Mouse (Mus musculus) G1E-ER4 (cell line): ENCODE data around the gene Nrl. TPM values are rescaled to one million over a fixed set of nuclear protein-coding genes. Genes with fewer than 3 reads are reported as not detected.

Experiments
- GATA1 ChIP-seq: IDR thresholded peaks from one replicate; pipeline ENCODE4 v1.8.0; 2012; ENCODE audit warnings: low read length, inconsistent platforms
- polyA plus RNA-seq: library from polyadenylated mRNA; stranded (reverse); fragments of >175 nt; gene quantifications from 2 replicates; pipeline ENCODE4 v1.2.3, GENCODE M21; 2012

Gene Nrl
- polyA plus RNA-seq, 1 experiment, result not detected

DNA sequence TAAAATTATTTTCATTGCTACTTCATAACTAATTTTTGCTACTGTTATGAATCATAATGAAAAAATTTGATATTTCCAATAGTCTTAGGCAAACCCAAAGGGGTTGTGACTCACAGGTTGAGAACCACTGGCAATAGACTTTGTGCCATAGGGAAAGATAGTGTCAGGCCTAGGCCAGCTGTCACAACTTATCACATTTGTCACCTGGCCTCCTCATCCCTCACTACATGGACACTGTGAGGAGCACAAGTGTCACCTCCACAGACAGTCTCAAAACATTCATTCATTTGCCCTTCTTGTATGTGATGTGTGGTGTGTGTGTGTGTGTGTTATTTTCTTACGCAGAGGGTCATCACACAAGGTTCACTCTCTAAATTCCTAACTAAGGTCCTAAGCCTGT, 47.4 kb downstream of the Nrl start:
- no peak for TF ChIP-seq GATA1

DNA sequence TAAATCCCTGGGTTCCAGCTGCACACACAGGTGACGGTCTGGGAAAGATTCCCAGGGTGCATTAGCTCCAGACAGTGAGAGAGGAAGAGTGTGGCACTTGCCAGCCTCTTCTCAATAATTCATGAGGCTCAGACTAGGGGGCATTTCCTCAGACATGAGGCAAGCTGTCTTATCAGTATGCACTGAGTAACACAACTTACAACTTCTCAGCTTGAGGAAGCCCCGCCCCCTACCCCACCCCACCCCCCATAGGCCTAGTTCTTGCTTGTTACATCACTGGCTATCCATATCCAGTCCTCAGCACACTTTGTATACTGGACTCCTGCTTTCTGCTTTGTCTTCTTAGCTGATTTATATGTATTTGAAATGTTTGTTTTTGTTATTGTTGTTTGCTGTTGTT, 49.1 kb downstream of the Nrl start:
- no peak for TF ChIP-seq GATA1

DNA sequence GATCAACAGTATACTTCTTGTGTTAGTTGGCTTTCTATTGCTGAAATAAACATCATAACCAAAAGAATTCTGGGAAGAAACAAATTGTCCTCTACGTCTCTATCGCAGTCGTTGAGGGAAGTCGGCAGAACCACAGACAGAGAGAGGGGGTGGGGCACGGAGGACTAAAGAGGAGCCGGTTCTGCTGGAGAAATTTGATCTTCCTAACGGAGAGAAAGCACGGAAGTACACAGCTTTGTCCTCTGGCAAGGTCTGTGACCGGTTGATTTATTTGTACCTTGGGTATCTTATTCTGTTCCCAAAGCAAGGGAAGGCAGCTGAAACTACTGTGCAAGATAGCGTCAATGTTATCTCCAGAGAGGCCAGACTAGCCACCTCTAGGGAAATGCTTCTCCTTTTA, 54.0 kb downstream of the Nrl start:
- no peak for TF ChIP-seq GATA1

DNA sequence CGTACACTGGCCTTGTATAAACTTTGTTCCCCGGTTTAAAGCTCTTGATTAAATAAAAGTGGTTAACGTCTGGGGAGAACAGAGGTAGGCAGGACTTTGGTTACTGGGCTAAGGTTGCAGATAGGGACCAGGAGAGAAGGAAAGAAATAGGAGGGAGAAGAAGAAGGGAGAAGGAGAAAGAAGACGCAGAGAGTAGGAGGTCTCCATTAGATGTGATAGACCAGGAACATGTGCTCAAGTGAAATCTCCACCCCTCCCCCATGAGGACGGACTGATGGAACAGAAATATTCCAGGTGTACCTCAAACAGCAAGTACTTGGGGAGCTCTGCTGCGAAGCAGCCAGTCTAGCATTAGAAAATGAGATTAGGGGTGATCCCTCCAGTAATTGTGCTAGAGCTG, 55.0 kb downstream of the Nrl start:
- TF ChIP-seq GATA1, result no peak

DNA sequence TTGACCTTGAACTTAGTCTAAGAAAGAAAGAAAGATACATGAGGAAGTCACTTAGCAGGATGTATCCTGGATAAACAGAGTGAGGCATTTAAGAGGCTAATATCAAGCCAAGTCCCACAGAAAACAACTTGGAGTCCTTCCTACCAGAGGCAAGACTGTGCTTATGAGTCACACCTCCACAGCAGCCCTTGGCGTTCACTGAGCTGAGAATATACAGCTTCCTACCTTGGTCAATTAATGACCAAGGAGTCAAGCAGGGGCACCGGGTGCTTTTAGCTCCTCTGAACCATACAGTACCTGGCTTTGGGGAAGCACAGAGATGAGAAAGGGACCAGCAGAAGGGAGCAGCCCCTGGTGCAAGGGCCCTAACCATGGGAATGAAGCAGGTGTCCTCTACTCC, 55.7 kb downstream of the Nrl start:
- TF ChIP-seq GATA1, result no peak

Other genes starting within 250 kb of the Nrl start
- gene Dhrs4, start 46.2 kb downstream of the Nrl start, polyA plus RNA-seq, result 70.2 and 97.5 TPM in 2 replicates
- 5.7 and 6.3 TPM in 2 replicates for gene Carmil3, start 34.3 kb downstream of the Nrl start, polyA plus RNA-seq
- gene Cpne6, start 14.5 kb downstream of the Nrl start, polyA plus RNA-seq, result 0.09 TPM in 1 of 2 replicates, not detected in the other
- 36.2 and 48.8 TPM in 2 replicates for gene Pck2, start 15.3 kb upstream of the Nrl start, polyA plus RNA-seq
- 39.9 and 43.0 TPM in 2 replicates for gene Dcaf11, start 35.0 kb upstream of the Nrl start, polyA plus RNA-seq
- 0.41 TPM in 1 of 2 replicates, not detected in the other for gene A730061H03Rik, start 35.4 kb upstream of the Nrl start, polyA plus RNA-seq
- not detected in 2 replicates for gene Fitm1, start 50.6 kb upstream of the Nrl start, polyA plus RNA-seq
- gene Psme1, start 53.1 kb upstream of the Nrl start, polyA plus RNA-seq, result 110 and 154 TPM in 2 replicates
- gene Emc9, start 60.3 kb upstream of the Nrl start, polyA plus RNA-seq, result 21.8 and 22.3 TPM in 2 replicates
- 36.7 and 49.5 TPM in 2 replicates for gene Psme2, start 66.1 kb upstream of the Nrl start, polyA plus RNA-seq
- gene Rnf31, start 66.7 kb upstream of the Nrl start, polyA plus RNA-seq, result 27.7 and 31.5 TPM in 2 replicates
- 18.0 and 38.7 TPM in 2 replicates for gene Irf9, start 78.6 kb upstream of the Nrl start, polyA plus RNA-seq
- gene Rec8, start 93.1 kb upstream of the Nrl start, polyA plus RNA-seq, result 51.2 and 93.7 TPM in 2 replicates
- gene Ipo4, start 111.0 kb upstream of the Nrl start, polyA plus RNA-seq, result 50.5 and 123 TPM in 2 replicates
- 3.7 TPM in 1 of 2 replicates, not detected in the other for gene Gm49378, start 112.9 kb upstream of the Nrl start, polyA plus RNA-seq
- gene Tm9sf1, start 118.8 kb upstream of the Nrl start, polyA plus RNA-seq, result 14.7 and 17.9 TPM in 2 replicates
- 0.24 TPM in 2 replicates for gene Tssk4, start 125.2 kb upstream of the Nrl start, polyA plus RNA-seq
- gene Mdp1, start 135.5 kb upstream of the Nrl start, polyA plus RNA-seq, result 13.0 and 22.6 TPM in 2 replicates
- gene Gmpr2, start 147.0 kb upstream of the Nrl start, polyA plus RNA-seq, result 24.5 and 33.3 TPM in 2 replicates
- 115 and 142 TPM in 2 replicates for gene Nedd8, start 147.1 kb upstream of the Nrl start, polyA plus RNA-seq
- gene Tinf2, start 156.8 kb upstream of the Nrl start, polyA plus RNA-seq, result 44.5 and 52.2 TPM in 2 replicates
- 7.5 and 9.0 TPM in 2 replicates for gene Tgm1, start 188.9 kb upstream of the Nrl start, polyA plus RNA-seq
- gene Rabggta, start 197.3 kb upstream of the Nrl start, polyA plus RNA-seq, result 19.2 and 26.8 TPM in 2 replicates
- gene Dhrs1, start 220.7 kb upstream of the Nrl start, polyA plus RNA-seq, result 2.0 and 3.8 TPM in 2 replicates
- gene Nop9, start 220.7 kb upstream of the Nrl start, polyA plus RNA-seq, result 49.1 and 80.2 TPM in 2 replicates
- gene Cideb, start 233.5 kb upstream of the Nrl start, polyA plus RNA-seq, result not detected in 2 replicates
- gene Ltb4r2, start 236.4 kb upstream of the Nrl start, polyA plus RNA-seq, result not detected in 2 replicates
- 0.21 TPM in 1 of 2 replicates, not detected in the other for gene Ltb4r1, start 241.0 kb upstream of the Nrl start, polyA plus RNA-seq